Mouse (Mus musculus) embryonic facial prominence, embryonic 15.5 days (tissue): ENCODE measurements around the gene Strn4. TPM values are rescaled to one million over a fixed set of nuclear protein-coding genes. Genes with fewer than 3 reads are reported as not detected.

Experiments
- ATAC-seq: fragments of 200-750 bp; cut with Nextera tagmentation; 2 replicates; pipeline ENCODE4 v1.8.0; 2017; ENCODE audit warnings: low read depth, moderate TSS enrichment; ENCODE audit not compliant: insufficient number of reproducible peaks, low FRiP score, low TSS enrichment
- H3K27ac ChIP-seq: fragments of 300-500 bp; sonication (generic); replicated peaks from 2 replicates; pipeline ENCODE4 v1.5.1; 2015; ENCODE audit warnings: mild to moderate bottlenecking, inconsistent platforms
- H3K27me3 ChIP-seq: fragments of 300-500 bp; sonication (generic); 2 replicates; pipeline ENCODE4 v1.6.1; 2015; ENCODE audit warnings: inconsistent platforms
- H3K36me3 ChIP-seq: fragments of 300-500 bp; sonication (generic); 2 replicates; pipeline ENCODE4 v1.6.1; 2015; ENCODE audit warnings: mild to moderate bottlenecking, inconsistent platforms
- H3K4me1 ChIP-seq: fragments of 300-500 bp; sonication (generic); 2 replicates; pipeline ENCODE4 v1.6.1; 2015; ENCODE audit warnings: inconsistent platforms
- H3K4me2 ChIP-seq: fragments of 300-500 bp; sonication (generic); replicated peaks from 2 replicates; pipeline ENCODE4 v1.6.1; 2015; ENCODE audit warnings: mild to moderate bottlenecking, inconsistent platforms
- H3K4me3 ChIP-seq: fragments of 300-500 bp; sonication (generic); replicated peaks from 2 replicates; pipeline ENCODE4 v1.5.1; 2015; ENCODE audit warnings: mild to moderate bottlenecking, inconsistent platforms
- H3K9ac ChIP-seq: fragments of 300-500 bp; sonication (generic); 2 replicates; pipeline ENCODE4 v1.6.1; 2015; ENCODE audit warnings: inconsistent platforms
- H3K9me3 ChIP-seq: fragments of 300-500 bp; sonication (generic); replicated peaks from 2 replicates; pipeline ENCODE4 v1.6.1; 2016; ENCODE audit warnings: inconsistent platforms
- WGBS: fragments of 180-500 bp; shearing (Covaris S2); methylation state at CpG from one replicate; pipeline ENCODE4 v1.1.7; 2015; 5-methylcytosine and 5-hydroxymethylcytosine counted together
- polyA plus RNA-seq: library from polyadenylated mRNA; unstranded; fragments of >200 nt; fragmentation: Nextera tagmentation; extraction: Ambion mirVana; gene quantifications from 2 replicates; pipeline ENCODE4 v1.2.1, GENCODE M21; 2015

Strn4 gene
- polyA plus RNA-seq, 1 experiment from 2014 or later = 108 TPM

- H3K27ac ChIP-seq = peak overlapping the region; percentile 94
- peak; percentile 39; the same call in 1 of the 2 replicates for ATAC-seq
- peaks cover 33% of the 10 kb centered on the region for H3K4me1 ChIP-seq
- peak overlapping the region; percentile 79 for H3K9ac ChIP-seq
- H3K4me2 ChIP-seq = peak overlapping the region; percentile 93
- H3K9me3 ChIP-seq = no peaks in the 10 kb centered on the region
- WGBS = under 1% methylated on average over 33 of the region's 33 CpGs
- H3K4me3 ChIP-seq = peak overlapping the region; percentile 65
- H3K27me3 ChIP-seq = no peaks in the 10 kb centered on the region
- peaks cover 32% of the 10 kb centered on the region for H3K36me3 ChIP-seq
These were observed 27.9 kb downstream of the Strn4 start for GRCm38 (mm10) chr7:16843441-16844171.

GRCm38 (mm10) chr7:16844696-16845071 lies 29.0 kb downstream of the Strn4 start:
- ATAC-seq = no peak
- H3K9ac ChIP-seq = 0 out of 2 replicates have a peak overlapping the region, but pooled peaks have one; percentile 12
- 30% methylated on average over 3 of the region's 3 CpGs for WGBS
- H3K36me3 ChIP-seq = peaks cover 32% of the 10 kb centered on the region
- peak overlapping the region; percentile 93 for H3K4me2 ChIP-seq
- peak overlapping the region; percentile 65 for H3K4me3 ChIP-seq
- no peaks in the 10 kb centered on the region for H3K27me3 ChIP-seq
- H3K9me3 ChIP-seq = no peaks in the 10 kb centered on the region
- peak overlapping the region; percentile 94 for H3K27ac ChIP-seq
- peaks cover 33% of the 10 kb centered on the region for H3K4me1 ChIP-seq

- peak overlapping the region; percentile 93 for H3K4me2 ChIP-seq
- no peaks in the 10 kb centered on the region for H3K27me3 ChIP-seq
- H3K9ac ChIP-seq = peak overlapping the region; percentile 12; the same call in 1 of the 2 replicates
- H3K27ac ChIP-seq = peak overlapping the region; percentile 94
- H3K9me3 ChIP-seq = no peaks in the 10 kb centered on the region
- peaks cover 33% of the 10 kb centered on the region for H3K4me1 ChIP-seq
- H3K36me3 ChIP-seq = peaks cover 32% of the 10 kb centered on the region
- peak overlapping the region; percentile 65 for H3K4me3 ChIP-seq
- WGBS = 23% methylated on average over 14 of the region's 14 CpGs
- no peak for ATAC-seq
These were observed 29.6 kb downstream of the Strn4 start for GRCm38 (mm10) chr7:16845072-16845819.

GRCm38 (mm10) chr7:16845820-16846167 lies 30.1 kb downstream of the Strn4 start:
- Histone ChIP-seq H3K27ac (peak overlapping the region; percentile 94), H3K27me3 (no peaks in the 10 kb centered on the region), H3K4me1 (peaks cover 33% of the 10 kb centered on the region), H3K9ac (0 out of 2 replicates have a peak overlapping the region, but pooled peaks have one; percentile 12), H3K9me3 (no peaks in the 10 kb centered on the region), H3K4me2 (peak overlapping the region; percentile 93), H3K4me3 (peak overlapping the region; percentile 65), H3K36me3 (peaks cover 32% of the 10 kb centered on the region)
- 32% methylated on average over 10 of the region's 10 CpGs for WGBS
- no peak for ATAC-seq

DNA sequence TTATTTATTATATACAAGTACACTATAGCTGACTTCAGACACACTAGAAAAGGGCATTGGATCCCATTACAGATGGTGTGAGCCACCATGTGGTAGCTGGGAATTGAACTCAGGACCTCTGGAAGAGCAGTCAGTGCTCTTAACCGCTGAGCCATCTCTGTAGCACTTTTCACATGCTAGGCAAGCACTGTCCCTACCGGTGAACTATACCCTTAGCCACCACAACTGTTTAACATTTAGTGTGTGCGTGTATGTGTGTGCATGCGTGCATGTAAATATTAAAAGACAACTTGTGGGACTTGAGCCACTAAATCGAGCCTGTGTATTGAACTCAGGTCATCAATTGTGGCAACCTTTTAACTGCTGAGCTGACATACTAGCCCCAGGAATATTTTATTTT lies 31.1 kb downstream of the Strn4 start:
- ATAC-seq = no peak
- peaks cover 30% of the 10 kb centered on the region for H3K4me1 ChIP-seq
- WGBS = 92% methylated on average over 5 of the region's 5 CpGs
- H3K4me3 ChIP-seq = no peak overlapping the region
- peaks cover 33% of the 10 kb centered on the region for H3K36me3 ChIP-seq
- no peak overlapping the region for H3K9ac ChIP-seq
- no peaks in the 10 kb centered on the region for H3K9me3 ChIP-seq
- H3K4me2 ChIP-seq = no peak overlapping the region
- H3K27me3 ChIP-seq = no peaks in the 10 kb centered on the region
- H3K27ac ChIP-seq = no peak overlapping the region

GRCm38 (mm10) chr7:16847507-16847906 lies 31.8 kb downstream of the Strn4 start:
- no peak for ATAC-seq
- Histone ChIP-seq H3K27ac (no peak overlapping the region), H3K4me3 (no peak overlapping the region), H3K27me3 (no peaks in the 10 kb centered on the region), H3K4me2 (no peak overlapping the region), H3K4me1 (peaks cover 24% of the 10 kb centered on the region), H3K9ac (no peak overlapping the region), H3K9me3 (no peaks in the 10 kb centered on the region), H3K36me3 (peaks cover 38% of the 10 kb centered on the region)
- WGBS = 89% methylated on average over 19 of the region's 19 CpGs

DNA sequence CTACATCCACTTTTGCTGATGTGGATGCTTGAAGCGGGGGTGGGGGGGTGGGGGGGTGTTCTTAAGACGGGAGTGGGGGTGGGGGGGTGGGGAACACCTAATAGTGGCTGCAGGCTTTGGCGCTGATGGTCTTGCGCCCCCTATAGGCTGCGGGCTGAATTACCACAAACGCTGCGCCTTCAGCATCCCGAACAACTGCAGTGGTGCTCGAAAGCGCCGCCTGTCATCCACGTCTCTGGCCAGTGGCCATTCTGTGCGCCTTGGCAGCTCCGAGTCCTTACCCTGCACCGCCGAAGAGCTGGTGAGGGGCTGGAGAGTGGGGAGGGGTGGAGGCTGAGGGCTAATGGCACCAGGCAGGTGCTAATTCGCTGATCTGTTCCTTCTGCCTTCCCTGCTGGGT lies 32.9 kb downstream of the Strn4 start:
- H3K4me2 ChIP-seq = no peak overlapping the region
- H3K9me3 ChIP-seq = no peaks in the 10 kb centered on the region
- 26% methylated on average over 17 of the region's 17 CpGs for WGBS
- H3K9ac ChIP-seq = no peak overlapping the region
- H3K27ac ChIP-seq = no peak overlapping the region
- peaks cover 23% of the 10 kb centered on the region for H3K4me1 ChIP-seq
- H3K4me3 ChIP-seq = no peak overlapping the region
- peaks cover 49% of the 10 kb centered on the region for H3K36me3 ChIP-seq
- no peaks in the 10 kb centered on the region for H3K27me3 ChIP-seq
- ATAC-seq = no peak

GRCm38 (mm10) chr7:16851636-16852035 lies 35.9 kb downstream of the Strn4 start:
- Histone ChIP-seq H3K27me3 (no peaks in the 10 kb centered on the region), H3K4me1 (no peaks in the 10 kb centered on the region), H3K27ac (no peak overlapping the region), H3K4me3 (no peak overlapping the region), H3K9ac (no peak overlapping the region), H3K9me3 (no peaks in the 10 kb centered on the region), H3K36me3 (peaks cover 77% of the 10 kb centered on the region), H3K4me2 (no peak overlapping the region)
- no peak for ATAC-seq
- 92% methylated on average over 4 of the region's 4 CpGs for WGBS

GRCm38 (mm10) chr7:16853302-16853831 lies 37.7 kb downstream of the Strn4 start:
- H3K9me3 ChIP-seq = no peaks in the 10 kb centered on the region
- H3K27ac ChIP-seq = 0 out of 2 replicates have a peak overlapping the region, but pooled peaks have one; percentile 11
- H3K27me3 ChIP-seq = no peaks in the 10 kb centered on the region
- H3K9ac ChIP-seq = no peak overlapping the region
- WGBS = 77% methylated on average over 14 of the region's 14 CpGs
- no peak overlapping the region for H3K4me3 ChIP-seq
- H3K36me3 ChIP-seq = peaks cover 91% of the 10 kb centered on the region
- ATAC-seq = no peak; the same call in 1 of the 2 replicates
- no peaks in the 10 kb centered on the region for H3K4me1 ChIP-seq
- no peak overlapping the region for H3K4me2 ChIP-seq

GRCm38 (mm10) chr7:16858336-16858735 lies 42.6 kb downstream of the Strn4 start:
- H3K9ac ChIP-seq = no peak overlapping the region
- H3K36me3 ChIP-seq = peaks cover 83% of the 10 kb centered on the region
- no peak overlapping the region for H3K4me2 ChIP-seq
- H3K9me3 ChIP-seq = no peaks in the 10 kb centered on the region
- no peak overlapping the region for H3K27ac ChIP-seq
- no peak for ATAC-seq
- 24% methylated on average over 17 of the region's 17 CpGs for WGBS
- H3K4me3 ChIP-seq = no peak overlapping the region
- no peaks in the 10 kb centered on the region for H3K4me1 ChIP-seq
- H3K27me3 ChIP-seq = no peaks in the 10 kb centered on the region

DNA sequence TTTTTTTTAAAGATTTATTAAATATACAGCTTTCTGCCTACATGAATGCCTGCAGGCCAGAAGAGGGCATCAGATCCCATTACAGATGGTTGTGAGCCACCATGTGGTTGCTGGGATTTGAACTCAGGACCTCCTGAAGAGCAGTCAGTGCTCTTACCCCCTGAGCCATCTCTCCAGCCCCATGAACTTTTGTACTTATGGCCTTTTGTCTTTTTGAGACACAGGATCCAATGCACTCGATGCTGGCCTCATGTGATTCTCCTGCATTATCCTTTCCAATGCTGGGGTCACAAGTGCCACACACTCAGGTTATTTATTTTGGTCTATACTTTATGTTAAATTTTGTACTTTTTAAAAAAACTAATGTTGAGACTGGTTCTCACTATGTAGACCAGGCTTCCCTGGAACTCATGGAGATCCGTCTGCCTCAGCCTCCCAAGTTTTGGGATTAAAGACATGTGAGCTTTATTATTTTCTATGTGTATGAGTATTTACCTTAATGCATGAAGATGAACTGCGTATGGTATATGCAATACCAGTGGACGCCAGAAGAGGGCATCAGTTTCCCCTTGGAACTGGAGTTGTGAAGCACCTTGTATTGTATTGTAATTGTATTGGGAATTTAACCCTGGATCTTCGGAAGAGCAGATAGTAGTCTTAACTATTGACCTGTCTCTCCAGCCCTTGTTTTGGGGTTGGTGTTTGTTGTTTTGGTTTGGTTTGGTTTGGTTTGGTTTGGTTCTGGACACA lies 44.4 kb downstream of the Strn4 start:
- H3K27me3 ChIP-seq = no peaks in the 10 kb centered on the region
- peaks cover 84% of the 10 kb centered on the region for H3K36me3 ChIP-seq
- H3K27ac ChIP-seq = no peak overlapping the region
- H3K9me3 ChIP-seq = no peaks in the 10 kb centered on the region
- ATAC-seq = no peak
- no peak overlapping the region for H3K4me3 ChIP-seq
- no peaks in the 10 kb centered on the region for H3K4me1 ChIP-seq
- H3K9ac ChIP-seq = no peak overlapping the region
- WGBS = 23% methylated on average over 5 of the region's 5 CpGs
- no peak overlapping the region for H3K4me2 ChIP-seq
